Mouse (Mus musculus) liver, adult 2 months (tissue): ENCODE data around the gene Elovl5. TPM values are rescaled to one million over a fixed set of nuclear protein-coding genes. Genes with fewer than 3 reads are reported as not detected.

ENCODE experiments used
- DNase-seq: peaks from one replicate; pipeline ENCODE4 v3.0.0-alpha.2; 2011; ENCODE audit warnings: low read depth, low spot score; ENCODE audit errors: extremely low read depth
- H3K27ac ChIP-seq: fragments of 200-500 bp; replicated peaks from 2 replicates; pipeline ENCODE4 v1.5.1; 2012; ENCODE audit warnings: low read depth, mild to moderate bottlenecking, control low read depth, inconsistent platforms, low read length; ENCODE audit not compliant: insufficient read depth
- H3K27me3 ChIP-seq: fragments of 200-500 bp; 2 replicates; pipeline ENCODE4 v1.6.1; 2012; ENCODE audit warnings: mild to moderate bottlenecking, moderate library complexity, low read length, inconsistent platforms; ENCODE audit not compliant: control insufficient read depth, insufficient read depth
- H3K36me3 ChIP-seq: fragments of 200-500 bp; 2 replicates; pipeline ENCODE4 v1.6.1; 2012; ENCODE audit warnings: low read length, inconsistent platforms; ENCODE audit not compliant: control insufficient read depth, insufficient read depth
- H3K4me1 ChIP-seq: fragments of 200-500 bp; 2 replicates; pipeline ENCODE4 v1.6.1; 2011; ENCODE audit warnings: low read length; ENCODE audit not compliant: control insufficient read depth, insufficient read depth
- H3K4me3 ChIP-seq: fragments of 200-500 bp; 2 replicates; pipeline ENCODE4 v1.5.1; 2011; ENCODE audit warnings: low read depth, mild to moderate bottlenecking, control low read depth, low read length, moderate library complexity; ENCODE audit not compliant: insufficient read depth
- H3K79me2 ChIP-seq: fragments of 200-500 bp; 2 replicates; pipeline ENCODE4 v1.6.1; 2012; ENCODE audit warnings: inconsistent platforms, mild to moderate bottlenecking, low read length, moderate library complexity; ENCODE audit not compliant: control insufficient read depth, insufficient read depth
- H3K9ac ChIP-seq: fragments of 200-500 bp; 2 replicates; pipeline ENCODE4 v1.6.1; 2012; ENCODE audit warnings: low read depth, mild to moderate bottlenecking, control low read depth, inconsistent platforms, low read length
- CTCF ChIP-seq: fragments of 200-500 bp; IDR thresholded peaks from 2 replicates; pipeline ENCODE4 v1.5.1; 2011; ENCODE audit warnings: low read depth, low read length, control low read depth
- POLR2A ChIP-seq: fragments of 200-500 bp; IDR thresholded peaks from 2 replicates; pipeline ENCODE4 v1.6.1; 2011; ENCODE audit warnings: low read length, control low read depth; ENCODE audit not compliant: insufficient read depth; ENCODE audit errors: extremely low read depth
- WGBS: fragments of 180-500 bp; shearing (Covaris S2); methylation state at CpG from one replicate; pipeline ENCODE4 v1.1.7; 2018; 5-methylcytosine and 5-hydroxymethylcytosine counted together
- polyA plus RNA-seq: library from polyadenylated mRNA; depleted of rRNA; stranded (reverse); fragments of >200 nt; gene quantifications from 2 replicates; pipeline ENCODE4 v1.2.3, GENCODE M21; 2012; rRNA removed
- total RNA-seq: library from RNA; depleted of rRNA; stranded (reverse); fragments of >200 nt; gene quantifications from 2 replicates; pipeline ENCODE4 v1.2.3, GENCODE M21; 2014; rRNA removed

Gene Elovl5
- total and polyA plus RNA-seq, 2 experiments: 228 to 322 TPM

GRCm38 (mm10) chr9:78024823-78025222 is 107.7 kb downstream of the Elovl5 start:
- WGBS: 5% methylated on average over 3 of the region's 3 CpGs
- no peak overlapping the region for H3K9ac ChIP-seq
- no peak overlapping the region for H3K4me3 ChIP-seq
- H3K27ac ChIP-seq: no peak overlapping the region
- H3K27me3 ChIP-seq: no peaks in the 10 kb centered on the region
- H3K36me3 ChIP-seq: no peaks in the 10 kb centered on the region
- no peak for TF ChIP-seq POLR2A
- TF ChIP-seq CTCF: peak; percentile 85
- H3K79me2 ChIP-seq: no peaks in the 10 kb centered on the region
- DNase-seq: no peak
- peaks cover 10% of the 10 kb centered on the region for H3K4me1 ChIP-seq

GRCm38 (mm10) chr9:78027099-78027498 is 109.9 kb downstream of the Elovl5 start:
- no peak overlapping the region for H3K4me3 ChIP-seq
- no peaks in the 10 kb centered on the region for H3K36me3 ChIP-seq
- no peaks in the 10 kb centered on the region for H3K27me3 ChIP-seq
- no peaks in the 10 kb centered on the region for H3K79me2 ChIP-seq
- no peak overlapping the region for H3K27ac ChIP-seq
- DNase-seq: peak; percentile 39
- no peak overlapping the region for H3K9ac ChIP-seq
- peaks cover 18% of the 10 kb centered on the region for H3K4me1 ChIP-seq
- TF ChIP-seq CTCF (no peak), POLR2A (no peak)
- WGBS: 38% methylated on average over 3 of the region's 3 CpGs

- Histone ChIP-seq H3K36me3 (no peaks in the 10 kb centered on the region), H3K4me3 (peak overlapping the region; percentile 26; the same call in 1 of the 2 replicates), H3K79me2 (no peaks in the 10 kb centered on the region), H3K4me1 (peaks cover 14% of the 10 kb centered on the region), H3K27me3 (no peaks in the 10 kb centered on the region), H3K27ac (peak overlapping the region; percentile 83), H3K9ac (no peak overlapping the region)
- TF ChIP-seq CTCF (no peak), POLR2A (no peak)
- peak; percentile 99 for DNase-seq
- WGBS: 21% methylated on average over 10 of the region's 10 CpGs
Observed at GRCm38 (mm10) chr9:78030835-78031456, 113.8 kb downstream of the Elovl5 start.

- Histone ChIP-seq H3K36me3 (no peaks in the 10 kb centered on the region), H3K4me3 (no peak overlapping the region), H3K79me2 (no peaks in the 10 kb centered on the region), H3K4me1 (peaks cover 11% of the 10 kb centered on the region), H3K27me3 (no peaks in the 10 kb centered on the region), H3K27ac (no peak overlapping the region), H3K9ac (no peak overlapping the region)
- TF ChIP-seq CTCF (no peak), POLR2A (no peak)
- DNase-seq: no peak
- 56% methylated on average over 4 of the region's 4 CpGs for WGBS
Observed at GRCm38 (mm10) chr9:78032930-78033329, 115.8 kb downstream of the Elovl5 start.

Other genes with a start within 250 kb of the Elovl5 start
- gene Gclc, start 162.8 kb upstream of the Elovl5 start, total RNA-seq: 122 and 173 TPM in 2 replicates
- gene Gclc, start 162.8 kb upstream of the Elovl5 start, polyA plus RNA-seq: 125 and 136 TPM in 2 replicates
- gene Gcm1, start 134.6 kb downstream of the Elovl5 start, total RNA-seq: not detected in 2 replicates
- not detected in 2 replicates for gene Gcm1, start 134.6 kb downstream of the Elovl5 start, polyA plus RNA-seq
- gene Fbxo9, start 191.7 kb downstream of the Elovl5 start, total RNA-seq: 80.5 and 99.3 TPM in 2 replicates
- 83.4 and 107 TPM in 2 replicates for gene Fbxo9, start 191.7 kb downstream of the Elovl5 start, polyA plus RNA-seq
- 10.2 and 10.9 TPM in 2 replicates for gene Ick, start 191.8 kb downstream of the Elovl5 start, total RNA-seq
- 7.3 and 7.5 TPM in 2 replicates for gene Ick, start 191.8 kb downstream of the Elovl5 start, polyA plus RNA-seq